Mouse (Mus musculus): ENCODE data around the gene Hoxc11.

DNA sequence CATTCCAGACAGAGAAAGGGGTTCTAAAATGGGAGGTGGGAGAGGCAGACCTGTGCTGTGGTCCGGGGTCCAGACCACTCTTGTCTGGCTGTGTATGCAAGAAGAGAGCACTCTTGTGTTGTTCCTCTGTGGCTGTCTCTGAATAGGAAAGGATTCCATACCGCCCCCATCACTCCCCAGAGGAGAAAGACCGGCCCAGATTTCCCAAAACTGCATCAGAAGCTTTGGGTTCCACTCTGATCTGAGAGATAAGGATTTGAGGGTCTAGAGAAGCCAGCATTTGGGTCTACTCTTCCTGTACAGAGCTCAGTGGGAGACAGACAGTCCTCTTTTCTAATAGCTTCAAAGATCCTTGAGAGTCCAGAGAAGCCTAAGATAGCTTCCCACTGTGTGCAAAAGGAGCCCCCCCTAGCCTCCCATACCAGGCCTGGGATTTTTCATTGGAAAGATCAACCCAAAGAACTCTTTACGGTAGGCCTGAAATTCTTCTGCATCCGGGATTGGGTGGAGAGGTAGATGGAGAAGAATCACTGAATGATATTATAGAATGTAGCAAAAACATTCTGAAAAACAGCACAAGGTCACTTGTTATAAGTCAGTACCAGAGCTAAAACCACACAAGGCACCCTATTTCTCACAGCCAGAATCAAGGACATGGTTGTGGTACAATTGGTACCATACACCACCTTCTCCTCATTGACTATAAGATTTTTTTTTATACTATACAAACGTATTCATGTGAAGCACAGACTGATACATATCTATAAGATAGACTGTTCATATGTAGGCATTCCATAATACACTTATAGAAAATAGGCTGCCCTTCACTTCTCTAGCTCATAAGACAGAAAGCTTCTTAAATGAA lies 31.4 kb upstream of the Hoxc11 start:
- TF ChIP-seq CTCF (IDR thresholded peaks at IDR 0.05; ENCODE audit: low read depth) (no peak), EP300 (IDR thresholded peaks at IDR 0.05; ENCODE audit: low read depth) (no peak)
